Mouse (Mus musculus): ENCODE measurements at regions not wholly inside any gene's neighbourhood (a gene's known extent, or its start where the extent isn't known, plus 50 kb on each side); places are given as distances from the start of the nearest gene placed in this dataset.

DNA sequence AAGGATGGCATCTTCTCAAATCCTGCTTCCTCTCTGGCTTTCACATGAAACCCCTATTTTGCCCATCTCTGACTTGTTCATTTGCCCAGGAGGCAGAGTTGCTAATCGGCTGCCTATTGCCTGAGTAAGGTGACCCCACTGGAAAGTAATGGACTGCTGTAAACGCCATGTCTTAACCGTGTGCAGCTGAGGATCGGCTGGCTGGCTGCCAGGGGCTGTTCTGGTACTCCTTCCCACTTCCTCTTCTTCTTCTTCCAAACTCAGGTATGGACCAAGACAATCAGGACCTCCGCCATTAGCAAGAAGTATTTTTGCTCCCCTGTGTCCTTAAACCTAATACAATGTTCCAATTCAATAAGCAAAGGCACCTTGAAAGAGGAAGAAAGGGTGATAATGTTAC, 177.6 kb upstream of the Spaca1 start:
- Histone ChIP-seq H3K4me3 (ENCODE audit: control insufficient read depth, low read depth, low read length) (no peak overlapping the region), H3K27me3 (ENCODE audit: control insufficient read depth, insufficient read depth, low read length) (no peaks in the 10 kb centered on the region), H3K36me3 (ENCODE audit: control insufficient read depth, insufficient read depth, low read length) (no peaks in the 10 kb centered on the region), H3K27ac (ENCODE audit: control insufficient read depth, insufficient read depth, low read depth, low read length) (no peak overlapping the region), H3K4me1 (ENCODE audit: control insufficient read depth, insufficient read depth, low read length) (no peaks in the 10 kb centered on the region)
- TF ChIP-seq POLR2A (IDR thresholded peaks at IDR 0.05; ENCODE audit: control insufficient read depth, low read depth, low read length) (no peak), CTCF (IDR thresholded peaks at IDR 0.05; ENCODE audit: control insufficient read depth, insufficient read depth, insufficient replicate concordance, low read depth, low read length) (no peak)

GRCm38 (mm10) chr4:34231270-34231669, 181.3 kb upstream of the Spaca1 start:
- H3K4me3 ChIP-seq (ENCODE audit: control insufficient read depth, low read depth, low read length): no peak overlapping the region
- H3K27ac ChIP-seq (ENCODE audit: control insufficient read depth, insufficient read depth, low read depth, low read length): no peak overlapping the region
- peaks cover 6% of the 10 kb centered on the region for H3K4me1 ChIP-seq (ENCODE audit: control insufficient read depth, insufficient read depth, low read length)
- TF ChIP-seq POLR2A (IDR thresholded peaks at IDR 0.05; ENCODE audit: control insufficient read depth, low read depth, low read length) (no peak), CTCF (IDR thresholded peaks at IDR 0.05; ENCODE audit: control insufficient read depth, insufficient read depth, insufficient replicate concordance, low read depth, low read length) (peak; percentile 71; the same call in 1 of the 2 replicates)
- H3K27me3 ChIP-seq (ENCODE audit: control insufficient read depth, insufficient read depth, low read length): no peaks in the 10 kb centered on the region
- H3K36me3 ChIP-seq (ENCODE audit: control insufficient read depth, insufficient read depth, low read length): no peaks in the 10 kb centered on the region

- H3K27me3 ChIP-seq (ENCODE audit: control insufficient read depth, insufficient read depth, low read length): no peaks in the 10 kb centered on the region
- H3K4me1 ChIP-seq (ENCODE audit: control insufficient read depth, insufficient read depth, low read length): peaks cover 6% of the 10 kb centered on the region
- H3K36me3 ChIP-seq (ENCODE audit: control insufficient read depth, insufficient read depth, low read length): no peaks in the 10 kb centered on the region
- H3K27ac ChIP-seq (ENCODE audit: control insufficient read depth, insufficient read depth, low read depth, low read length): no peak overlapping the region
- no peak overlapping the region for H3K4me3 ChIP-seq (ENCODE audit: control insufficient read depth, low read depth, low read length)
- no peak for TF ChIP-seq CTCF (IDR thresholded peaks at IDR 0.05; ENCODE audit: control insufficient read depth, insufficient read depth, insufficient replicate concordance, low read depth, low read length)
- TF ChIP-seq POLR2A (IDR thresholded peaks at IDR 0.05; ENCODE audit: control insufficient read depth, low read depth, low read length): no peak
Measured at GRCm38 (mm10) chr4:34234204-34234603, 184.2 kb upstream of the Spaca1 start.

DNA sequence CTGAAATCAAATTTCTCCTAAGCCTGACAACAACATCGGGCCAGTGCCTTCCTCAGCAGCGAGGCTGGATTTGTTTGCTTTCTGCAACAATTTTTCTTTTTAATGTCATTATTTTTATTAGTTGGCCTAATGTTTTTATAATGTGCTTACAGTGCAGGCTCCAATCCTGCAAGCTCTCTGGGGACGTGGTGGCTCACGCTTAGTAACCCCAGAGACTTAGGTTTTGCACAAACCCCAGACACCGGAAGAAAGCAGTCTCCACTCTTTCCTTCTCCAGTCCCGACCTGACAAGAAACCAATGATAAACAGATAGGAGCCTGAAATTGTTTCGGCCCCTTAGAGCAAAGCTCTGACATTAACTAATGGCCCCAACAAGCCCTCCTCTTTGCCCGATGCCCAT, 184.7 kb upstream of the Spaca1 start:
- Histone ChIP-seq H3K4me3 (ENCODE audit: control insufficient read depth, low read depth, low read length) (no peak overlapping the region), H3K36me3 (ENCODE audit: control insufficient read depth, insufficient read depth, low read length) (no peaks in the 10 kb centered on the region), H3K27ac (ENCODE audit: control insufficient read depth, insufficient read depth, low read depth, low read length) (no peak overlapping the region), H3K4me1 (ENCODE audit: control insufficient read depth, insufficient read depth, low read length) (peaks cover 6% of the 10 kb centered on the region), H3K27me3 (ENCODE audit: control insufficient read depth, insufficient read depth, low read length) (no peaks in the 10 kb centered on the region)
- TF ChIP-seq CTCF (IDR thresholded peaks at IDR 0.05; ENCODE audit: control insufficient read depth, insufficient read depth, insufficient replicate concordance, low read depth, low read length) (no peak), POLR2A (IDR thresholded peaks at IDR 0.05; ENCODE audit: control insufficient read depth, low read depth, low read length) (no peak)

DNA sequence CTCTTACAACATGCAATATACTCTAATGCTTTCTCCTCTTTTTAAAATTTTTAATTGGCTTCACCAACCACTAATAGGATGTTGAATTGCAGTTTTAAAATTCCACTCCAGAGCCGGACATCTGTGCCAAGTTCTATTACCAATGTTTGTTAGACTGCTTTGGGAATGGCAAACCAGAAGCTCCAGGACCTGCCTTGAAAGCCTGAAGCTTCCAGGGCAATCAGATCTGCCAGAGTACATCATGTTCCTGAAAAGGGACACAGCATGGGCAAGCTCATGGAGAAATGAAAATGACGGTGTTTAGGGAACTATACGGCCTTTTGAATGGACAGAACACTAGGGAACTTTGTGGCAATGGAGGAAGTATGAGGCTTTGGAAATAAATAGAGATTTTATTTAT, 187.8 kb upstream of the Spaca1 start:
- Histone ChIP-seq H3K27ac (ENCODE audit: control insufficient read depth, insufficient read depth, low read depth, low read length) (no peak overlapping the region), H3K36me3 (ENCODE audit: control insufficient read depth, insufficient read depth, low read length) (no peaks in the 10 kb centered on the region), H3K4me3 (ENCODE audit: control insufficient read depth, low read depth, low read length) (no peak overlapping the region), H3K27me3 (ENCODE audit: control insufficient read depth, insufficient read depth, low read length) (no peaks in the 10 kb centered on the region), H3K4me1 (ENCODE audit: control insufficient read depth, insufficient read depth, low read length) (peaks cover 6% of the 10 kb centered on the region)
- no peak for TF ChIP-seq POLR2A (IDR thresholded peaks at IDR 0.05; ENCODE audit: control insufficient read depth, low read depth, low read length)

GRCm38 (mm10) chr4:34239624-34240023, 189.6 kb upstream of the Spaca1 start:
- no peaks in the 10 kb centered on the region for H3K36me3 ChIP-seq (ENCODE audit: control insufficient read depth, insufficient read depth, low read length)
- no peak overlapping the region for H3K27ac ChIP-seq (ENCODE audit: control insufficient read depth, insufficient read depth, low read depth, low read length)
- H3K4me1 ChIP-seq (ENCODE audit: control insufficient read depth, insufficient read depth, low read length): no peaks in the 10 kb centered on the region
- H3K4me3 ChIP-seq (ENCODE audit: control insufficient read depth, low read depth, low read length): no peak overlapping the region
- no peaks in the 10 kb centered on the region for H3K27me3 ChIP-seq (ENCODE audit: control insufficient read depth, insufficient read depth, low read length)
- TF ChIP-seq POLR2A (IDR thresholded peaks at IDR 0.05; ENCODE audit: control insufficient read depth, low read depth, low read length) (no peak), CTCF (IDR thresholded peaks at IDR 0.05; ENCODE audit: control insufficient read depth, insufficient read depth, insufficient replicate concordance, low read depth, low read length) (no peak)

GRCm38 (mm10) chr4:34241060-34241571, 191.1 kb upstream of the Spaca1 start:
- Histone ChIP-seq H3K27me3 (ENCODE audit: control insufficient read depth, insufficient read depth, low read length) (no peaks in the 10 kb centered on the region), H3K4me1 (ENCODE audit: control insufficient read depth, insufficient read depth, low read length) (no peaks in the 10 kb centered on the region), H3K36me3 (ENCODE audit: control insufficient read depth, insufficient read depth, low read length) (no peaks in the 10 kb centered on the region), H3K27ac (ENCODE audit: control insufficient read depth, insufficient read depth, low read depth, low read length) (no peak overlapping the region), H3K4me3 (ENCODE audit: control insufficient read depth, low read depth, low read length) (no peak overlapping the region)
- TF ChIP-seq CTCF (IDR thresholded peaks at IDR 0.05; ENCODE audit: control insufficient read depth, insufficient read depth, insufficient replicate concordance, low read depth, low read length) (no peak), POLR2A (IDR thresholded peaks at IDR 0.05; ENCODE audit: control insufficient read depth, low read depth, low read length) (no peak)

DNA sequence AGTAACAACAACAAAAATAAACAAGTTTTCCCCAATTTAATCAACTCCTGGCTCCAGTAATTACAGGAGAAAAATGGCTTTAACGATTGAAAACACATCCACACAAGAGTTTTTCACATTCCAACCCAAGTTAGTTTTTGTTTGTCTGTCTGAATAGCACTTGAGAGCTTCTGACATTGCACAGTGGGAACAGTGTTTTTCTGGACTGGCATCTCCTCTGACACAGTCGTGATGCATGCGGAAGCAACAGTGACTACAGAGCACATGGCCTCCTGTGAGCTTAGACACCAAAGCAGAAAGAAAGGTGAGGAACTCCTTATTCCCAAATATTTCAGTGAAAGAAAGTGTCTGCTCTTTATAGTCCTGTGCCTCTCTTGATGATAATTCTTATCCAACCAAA, 191.7 kb upstream of the Spaca1 start:
- no peak for TF ChIP-seq CTCF (IDR thresholded peaks at IDR 0.05; ENCODE audit: control insufficient read depth, insufficient read depth, insufficient replicate concordance, low read depth, low read length)
- TF ChIP-seq POLR2A (IDR thresholded peaks at IDR 0.05; ENCODE audit: control insufficient read depth, low read depth, low read length): no peak
- Histone ChIP-seq H3K36me3 (ENCODE audit: control insufficient read depth, insufficient read depth, low read length) (no peaks in the 10 kb centered on the region), H3K4me1 (ENCODE audit: control insufficient read depth, insufficient read depth, low read length) (no peaks in the 10 kb centered on the region), H3K27ac (ENCODE audit: control insufficient read depth, insufficient read depth, low read depth, low read length) (no peak overlapping the region), H3K27me3 (ENCODE audit: control insufficient read depth, insufficient read depth, low read length) (no peaks in the 10 kb centered on the region), H3K4me3 (ENCODE audit: control insufficient read depth, low read depth, low read length) (no peak overlapping the region)

Data from testis, adult 2 months (tissue).